Mouse (Mus musculus) right cerebral cortex, postnatal 10 days (tissue): Measurements from ENCODE around the gene Col28a1.

Source experiments
- DNase-seq, 2 experiments: peaks; one replicate each; pipeline ENCODE4 v3.0.0; 2021; ENCODE audit warnings: low spot score in 2 of 2

The Col28a1 gene

DNA sequence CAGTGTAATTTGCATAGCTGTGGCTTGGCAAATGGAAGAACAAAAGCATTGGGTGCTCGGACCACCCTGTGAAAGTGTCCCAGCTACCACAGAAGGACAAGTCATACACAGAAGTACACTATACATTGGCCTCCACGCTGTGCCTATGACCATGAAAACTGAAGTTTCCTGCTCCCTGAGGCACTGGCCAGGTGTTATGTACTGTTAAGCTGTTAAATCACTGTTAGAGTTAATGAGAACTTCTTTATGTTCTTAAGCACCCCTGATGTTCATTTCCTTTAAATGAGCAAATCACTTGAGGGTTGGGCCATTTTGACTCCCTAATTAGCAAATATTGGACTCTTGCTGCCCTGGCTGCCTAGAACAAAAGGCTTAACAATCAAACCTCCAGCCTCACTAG is 73.3 kb downstream of the Col28a1 start:
- no peak for DNase-seq

DNA sequence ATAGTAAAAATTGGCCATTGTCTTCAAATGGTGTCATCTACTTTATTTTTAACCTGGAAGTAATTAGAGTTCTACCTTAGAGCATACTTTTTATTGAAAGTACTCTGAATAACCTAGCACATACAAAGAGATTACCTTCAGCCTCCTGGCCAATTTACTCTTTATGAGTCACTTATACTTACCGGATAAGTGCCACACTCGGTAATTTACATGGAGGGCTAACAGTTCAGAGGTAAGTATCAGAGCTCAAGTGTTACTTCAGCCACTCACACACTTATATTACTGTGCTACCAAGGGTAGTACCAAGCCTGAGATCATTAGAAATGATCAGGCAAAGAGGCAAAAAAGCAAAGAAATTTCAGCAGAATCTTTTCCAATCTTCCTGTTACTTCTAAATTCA is 73.8 kb downstream of the Col28a1 start:
- DNase-seq, result no peak

DNA sequence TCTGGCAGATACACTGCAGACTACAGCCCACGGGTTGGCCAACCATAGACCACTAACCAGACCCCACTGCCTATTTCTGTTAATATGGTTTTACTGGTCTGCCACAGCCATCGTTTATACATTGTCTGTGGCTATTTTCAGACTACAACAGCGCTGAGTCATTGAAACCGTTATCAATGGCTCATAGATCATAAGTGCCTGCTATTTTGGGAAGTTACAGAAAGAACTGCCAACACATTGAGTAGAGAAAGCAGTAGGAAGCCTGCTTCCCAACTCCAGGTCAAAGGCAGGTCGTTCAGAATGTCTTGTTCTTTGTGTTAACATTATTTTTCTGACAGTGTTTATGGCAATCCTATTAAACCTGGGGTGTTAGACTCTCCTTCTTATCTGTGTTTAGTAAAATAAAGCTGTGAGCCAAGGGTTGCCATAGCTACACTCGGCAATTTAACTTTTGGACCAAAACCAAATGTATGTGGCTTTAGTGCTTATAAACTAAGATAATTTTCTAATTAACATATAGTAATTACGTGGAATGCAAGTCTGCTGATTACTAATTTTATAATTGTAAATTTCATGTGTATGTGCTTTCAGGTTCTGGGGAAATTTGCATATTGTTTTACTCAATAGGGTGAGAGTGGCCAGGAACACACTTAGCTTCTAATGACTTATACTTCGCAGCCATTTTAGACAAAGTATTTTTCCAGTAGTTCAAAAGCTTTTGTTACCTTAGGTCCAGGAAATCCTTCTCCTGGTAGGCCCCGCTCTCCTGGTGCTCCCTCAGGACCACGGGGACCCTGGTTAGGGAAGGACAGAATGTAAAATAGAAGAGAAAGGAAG is 86.3 kb downstream of the Col28a1 start:
- no peak for DNase-seq

DNA sequence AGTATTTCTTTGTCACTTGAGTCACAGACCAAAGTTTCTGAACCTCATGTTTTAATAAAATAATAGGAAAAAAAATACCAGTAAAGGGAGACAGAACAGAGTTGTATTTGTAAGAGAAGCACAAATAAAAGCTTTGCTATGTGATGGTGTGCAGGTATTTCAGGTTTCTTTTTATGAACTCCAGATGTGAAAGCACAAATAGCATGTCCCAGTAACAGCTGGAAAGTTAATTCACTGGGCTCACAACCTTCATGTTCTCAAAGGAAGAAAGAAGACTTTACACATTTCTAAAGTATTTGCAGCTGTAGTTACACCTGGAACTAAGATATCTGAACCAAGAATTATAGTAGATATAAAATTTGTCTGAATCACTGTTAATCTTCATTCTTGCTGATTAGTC is 91.2 kb downstream of the Col28a1 start:
- DNase-seq, result no peak

DNA sequence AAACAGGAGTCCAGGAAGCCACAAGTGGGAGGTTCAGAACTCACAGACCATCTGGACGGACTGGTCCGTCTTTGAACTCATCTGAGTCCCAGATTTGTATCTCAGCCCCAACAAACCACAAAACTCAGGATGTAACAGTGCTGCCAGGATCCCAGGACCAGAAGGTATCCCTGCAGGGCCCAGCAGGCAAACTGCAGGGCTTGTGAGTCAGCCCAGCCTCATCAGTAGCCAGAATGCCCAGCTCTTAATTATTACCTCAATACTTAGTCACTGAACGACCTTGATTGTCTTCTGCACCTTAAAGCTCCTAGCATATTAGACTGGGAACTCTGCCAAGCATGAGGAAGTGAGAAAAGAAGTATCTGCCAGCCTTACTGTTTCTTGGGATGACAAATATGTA is 96.6 kb downstream of the Col28a1 start:
- no peak for DNase-seq

DNA sequence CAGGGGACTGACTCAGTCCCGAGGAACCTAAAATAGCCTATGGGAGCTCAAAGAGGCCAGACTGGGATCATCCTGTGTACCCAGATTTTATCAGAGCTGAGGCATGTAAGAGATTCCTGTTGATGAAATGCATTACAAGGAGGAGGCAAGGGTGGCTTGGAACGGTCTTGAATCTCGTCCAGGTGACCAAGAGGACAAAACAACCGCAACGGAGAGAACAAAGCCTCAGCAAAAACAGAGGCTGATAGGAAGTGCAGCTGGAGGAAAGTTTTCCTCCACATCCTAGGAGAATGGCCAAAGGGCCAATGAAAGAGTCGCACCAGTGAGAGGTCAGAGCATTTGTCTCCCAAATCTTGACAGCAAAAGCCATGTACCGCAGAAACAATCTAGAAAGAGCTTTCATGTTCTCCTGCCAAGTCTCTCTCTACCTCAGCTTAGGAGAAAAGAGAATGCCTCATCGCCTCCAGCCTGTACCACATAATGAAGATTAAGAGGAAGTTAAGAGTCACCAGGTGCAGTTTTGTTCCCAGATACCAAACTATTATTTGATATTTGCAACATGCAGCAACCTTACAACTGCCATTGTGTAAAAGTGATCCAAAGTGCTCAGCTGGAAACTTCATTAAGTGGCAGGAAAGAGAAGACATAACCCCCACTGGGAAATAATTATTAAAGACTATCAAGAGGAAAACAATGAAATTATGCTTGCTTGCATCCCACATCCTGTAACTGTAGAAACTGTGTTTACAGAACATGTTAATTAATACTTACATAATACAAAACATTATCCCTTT is 98.1 kb downstream of the Col28a1 start:
- no peak for DNase-seq

DNA sequence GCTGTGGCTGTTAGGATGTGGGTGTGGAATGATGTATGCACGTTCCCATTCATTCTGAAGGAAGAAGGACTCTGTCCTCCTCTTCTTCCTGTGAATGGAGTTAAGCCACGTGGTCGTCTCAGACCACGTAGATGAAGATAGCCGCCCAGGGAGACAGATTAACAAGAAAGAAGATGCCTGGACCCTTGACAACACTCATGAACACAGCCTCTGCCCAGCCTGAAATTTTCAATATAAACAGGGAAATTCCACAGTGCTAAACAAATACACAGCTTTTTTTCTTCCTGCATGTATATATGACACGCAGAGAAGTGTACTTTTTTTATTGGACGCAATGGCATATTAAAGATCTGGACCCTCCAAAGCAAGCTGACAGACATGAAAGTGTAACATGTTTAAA is 98.9 kb downstream of the Col28a1 start:
- no peak for DNase-seq

DNA sequence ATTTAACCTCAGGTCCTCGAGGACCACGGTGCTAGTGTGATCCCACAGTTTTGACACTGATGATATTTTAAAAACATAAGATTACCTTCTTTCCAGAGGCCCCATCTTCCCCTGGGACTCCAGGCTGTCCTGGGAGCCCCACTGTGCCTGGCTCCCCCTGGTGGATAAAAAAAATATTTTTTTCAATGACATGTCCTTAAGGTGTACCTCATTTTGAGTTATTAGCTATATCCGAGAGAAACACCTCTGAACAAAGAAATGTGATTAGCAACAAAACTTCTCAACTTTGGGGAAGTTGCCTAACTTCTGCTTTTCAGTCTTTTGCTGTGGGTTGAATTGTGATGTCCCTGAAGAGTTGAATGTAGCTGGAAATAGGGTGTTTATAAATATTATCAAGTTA is 105.6 kb downstream of the Col28a1 start:
- DNase-seq, result no peak

DNA sequence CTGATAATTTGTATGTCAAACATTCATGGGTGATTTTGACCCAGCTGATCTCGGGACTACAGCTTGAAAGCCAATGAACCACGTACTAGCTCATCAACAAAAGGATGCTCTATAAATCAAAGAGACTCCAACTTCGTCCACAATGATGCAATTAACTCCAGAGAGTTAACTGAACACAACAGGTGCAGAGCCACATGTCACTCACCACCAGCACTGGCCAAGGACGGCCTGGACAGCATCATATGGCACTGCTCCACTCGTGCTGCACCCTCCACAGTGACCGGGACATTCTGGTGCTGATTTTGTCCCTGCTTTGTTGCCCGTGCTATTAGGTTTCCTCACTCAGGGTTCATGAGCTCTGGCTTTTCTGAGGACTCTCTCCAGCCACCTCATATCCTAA is 107.6 kb downstream of the Col28a1 start:
- no peak for DNase-seq

DNA sequence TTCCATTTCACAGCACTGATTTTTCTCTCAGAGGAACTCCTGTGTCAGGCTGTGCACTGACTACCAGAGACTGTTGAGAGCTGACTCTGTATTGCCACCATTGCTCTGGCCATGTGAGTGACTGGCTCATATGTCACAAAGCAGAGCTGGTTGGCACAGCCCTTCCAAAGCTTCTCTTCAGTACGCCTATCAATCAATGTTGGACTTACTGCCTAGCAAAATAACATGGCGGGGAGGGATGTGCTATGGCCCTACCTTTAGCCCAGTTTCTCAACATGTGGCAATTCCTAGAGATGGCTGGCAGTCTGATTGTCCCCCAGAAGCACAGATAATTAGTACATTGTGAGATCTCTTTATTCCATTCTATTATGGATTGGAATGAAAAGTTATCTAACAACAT is 109.2 kb downstream of the Col28a1 start:
- no peak for DNase-seq

DNA sequence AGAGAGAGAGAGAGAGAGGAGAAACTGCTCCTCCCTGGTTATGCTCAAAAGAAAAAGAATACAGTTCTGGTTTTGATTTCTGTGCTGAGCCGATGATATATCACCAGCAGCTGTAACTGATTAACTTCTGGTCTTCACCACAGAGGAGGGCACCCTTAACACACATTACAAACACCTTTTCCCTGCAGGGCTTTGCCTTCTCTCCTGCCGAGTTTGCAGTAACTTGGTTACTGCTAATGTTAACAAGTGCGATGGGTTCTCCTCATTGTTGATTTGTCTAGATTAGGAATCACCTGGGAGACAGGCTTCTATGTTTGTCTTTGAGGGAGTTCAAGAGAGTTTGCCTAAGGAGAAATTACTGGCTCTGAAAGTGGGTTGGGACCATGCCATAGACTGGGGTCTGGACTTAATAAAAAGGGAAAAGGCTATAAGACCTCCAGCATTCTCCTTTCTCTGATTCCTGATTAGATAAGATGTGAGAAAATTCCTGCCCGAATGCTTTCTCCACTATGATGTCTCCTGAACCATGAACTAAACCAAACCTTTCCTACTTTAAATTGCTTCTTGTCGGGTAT is 114.8 kb downstream of the Col28a1 start:
- no peak for DNase-seq

DNA sequence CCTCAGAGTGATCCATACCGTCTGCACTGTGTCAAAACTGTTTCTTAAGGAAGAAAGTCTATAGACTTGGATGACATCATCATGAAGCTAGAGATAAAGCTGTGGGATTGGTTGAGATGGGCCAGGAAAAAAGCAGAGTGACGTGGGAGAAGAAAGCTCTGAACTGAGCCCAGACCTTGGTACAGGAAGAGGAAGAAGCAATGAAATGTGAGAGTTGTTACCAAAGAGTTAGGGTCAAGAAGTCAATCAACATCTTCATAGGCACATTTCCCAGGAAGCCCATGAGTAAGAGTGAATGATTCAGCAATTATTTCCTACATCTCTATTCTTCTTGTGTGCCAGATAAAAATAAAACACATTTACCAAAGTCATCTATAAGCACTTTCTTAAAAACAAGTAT is 117.5 kb downstream of the Col28a1 start:
- no peak for DNase-seq

DNA sequence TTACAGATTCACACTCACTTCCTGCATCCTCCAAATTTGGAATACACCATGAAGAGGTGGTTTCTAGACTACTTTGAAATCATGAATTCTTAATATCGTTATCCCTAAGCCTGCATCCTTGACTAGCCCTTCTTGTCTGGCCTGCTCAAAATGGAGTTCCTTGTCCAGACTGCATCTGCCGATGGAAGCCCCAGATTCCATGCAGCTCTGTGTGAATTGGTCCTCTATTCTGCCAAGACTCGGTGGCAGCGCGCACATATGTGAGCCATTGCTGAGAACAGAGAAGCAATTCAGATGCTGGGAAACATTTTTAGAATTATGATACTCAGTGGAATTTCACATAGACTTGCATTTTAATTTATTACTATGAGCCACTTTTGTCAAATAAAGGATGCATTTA is 123.4 kb downstream of the Col28a1 start:
- peak; percentile 59 to 79 for DNase-seq

DNA sequence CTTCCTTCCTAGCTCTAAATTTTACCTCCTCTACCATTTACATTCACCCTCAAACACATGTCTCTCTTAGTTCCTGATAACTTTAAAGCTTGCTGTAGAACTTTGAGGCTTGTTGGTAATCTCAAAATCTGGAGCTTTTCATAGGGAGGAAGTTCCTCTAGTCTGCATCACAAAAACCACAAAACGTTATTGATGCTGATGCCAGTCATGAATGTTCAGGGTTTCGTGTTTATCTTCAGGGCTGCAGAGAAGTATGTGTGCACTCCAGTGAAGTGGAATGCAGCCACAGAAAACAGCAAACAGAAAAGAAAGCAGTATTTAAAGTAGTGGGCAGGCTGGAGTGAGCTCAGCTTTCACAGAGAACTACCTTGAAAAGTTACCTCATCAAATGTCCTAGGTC is 124.0 kb downstream of the Col28a1 start:
- DNase-seq, result no peak

DNA sequence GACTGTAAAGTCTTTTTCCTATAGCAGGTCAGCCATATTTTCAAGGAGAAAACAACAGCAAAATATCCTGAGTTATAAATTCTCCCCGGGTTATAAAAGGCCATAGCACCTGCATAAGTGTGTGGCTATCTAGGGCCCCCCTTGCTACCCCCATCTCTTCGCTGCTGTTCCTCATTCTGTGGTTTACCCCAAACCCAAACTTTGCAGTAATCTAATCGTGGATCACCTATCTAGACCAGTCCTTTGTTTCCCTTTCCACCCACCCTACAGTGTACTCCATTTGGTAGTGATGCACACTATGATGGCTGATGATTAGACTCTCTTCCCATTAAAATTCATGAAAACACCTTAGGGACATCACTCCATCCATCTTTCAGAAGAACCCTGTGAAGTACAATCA is 125.3 kb downstream of the Col28a1 start:
- no peak for DNase-seq

DNA sequence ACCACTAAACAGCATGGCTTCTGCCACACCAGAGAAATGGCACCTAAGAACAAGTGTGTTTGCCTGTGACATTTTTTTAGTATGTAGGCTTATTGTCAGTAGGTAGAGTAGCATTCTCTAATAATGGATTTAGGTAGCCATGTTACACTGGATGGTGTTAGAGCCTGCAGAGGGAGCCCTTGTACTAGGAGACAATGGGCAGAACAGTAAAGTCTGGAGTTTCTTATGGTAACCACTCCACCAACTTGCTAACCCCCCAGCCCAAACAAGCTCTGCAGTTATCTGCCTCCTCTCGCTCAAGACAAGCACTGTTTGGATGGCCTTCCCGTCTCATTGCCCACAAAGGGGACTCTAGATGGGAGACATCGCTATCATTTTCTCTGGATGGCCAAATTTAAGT is 126.2 kb downstream of the Col28a1 start:
- DNase-seq, result peak in 1 of 2 experiments; percentile 37

DNA sequence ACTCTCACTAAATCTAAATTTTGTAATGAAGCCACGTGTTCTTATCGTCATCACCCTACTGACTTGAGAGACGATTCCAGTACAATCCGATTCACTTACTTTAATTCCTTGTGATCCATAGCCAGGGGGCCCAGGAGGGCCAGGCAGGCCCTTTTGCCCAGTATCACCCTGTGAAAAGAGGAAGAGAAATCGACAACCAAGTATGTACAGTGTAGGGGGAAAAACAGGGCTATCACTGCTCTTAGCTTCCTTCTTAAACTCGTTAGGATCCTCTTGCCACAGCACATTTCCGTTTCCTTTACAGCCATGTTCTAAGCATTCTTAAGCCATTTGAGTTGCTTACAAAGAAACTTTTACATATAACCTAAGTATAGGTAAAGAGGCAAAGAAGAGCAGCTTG is 133.2 kb downstream of the Col28a1 start:
- DNase-seq, result no peak

DNA sequence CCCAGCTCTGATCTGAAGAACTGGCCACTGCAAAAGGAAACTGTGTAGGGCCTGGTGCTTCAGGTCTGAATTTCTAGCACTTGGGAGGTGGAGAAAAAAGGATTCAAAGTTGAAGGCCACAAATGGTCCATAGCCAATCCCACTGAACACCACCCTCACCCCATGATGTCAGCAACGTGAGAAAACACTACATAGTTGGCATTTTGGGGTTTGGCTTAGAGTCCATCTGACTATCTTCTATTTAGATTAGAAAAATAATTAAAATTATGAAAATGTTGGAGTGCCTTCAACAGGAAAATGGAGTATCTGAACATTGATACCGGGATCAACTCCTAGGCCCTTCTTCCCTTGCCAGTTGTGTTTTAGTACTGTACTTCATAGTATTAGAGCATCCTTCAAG is 144.2 kb downstream of the Col28a1 start:
- no peak for DNase-seq

DNA sequence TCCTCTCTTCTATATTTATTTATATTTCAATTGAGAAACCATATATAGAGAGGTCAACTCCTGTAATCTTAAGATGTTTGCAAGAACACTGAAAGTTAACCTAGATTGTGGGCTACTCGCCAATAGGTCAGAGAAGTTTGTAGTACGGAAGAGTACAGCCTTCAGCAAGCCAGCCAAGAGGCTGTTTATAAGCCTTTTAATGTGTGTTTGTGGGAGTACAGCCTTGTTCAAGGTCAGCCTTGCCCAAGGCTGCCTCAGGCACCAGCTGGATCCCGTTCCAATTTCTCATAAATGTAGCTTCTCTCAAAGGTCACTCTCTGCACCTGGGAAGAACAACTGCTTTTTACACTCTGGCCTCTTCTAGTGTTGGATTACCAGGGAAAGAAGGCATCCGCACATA is 146.0 kb downstream of the Col28a1 start:
- no peak for DNase-seq

DNA sequence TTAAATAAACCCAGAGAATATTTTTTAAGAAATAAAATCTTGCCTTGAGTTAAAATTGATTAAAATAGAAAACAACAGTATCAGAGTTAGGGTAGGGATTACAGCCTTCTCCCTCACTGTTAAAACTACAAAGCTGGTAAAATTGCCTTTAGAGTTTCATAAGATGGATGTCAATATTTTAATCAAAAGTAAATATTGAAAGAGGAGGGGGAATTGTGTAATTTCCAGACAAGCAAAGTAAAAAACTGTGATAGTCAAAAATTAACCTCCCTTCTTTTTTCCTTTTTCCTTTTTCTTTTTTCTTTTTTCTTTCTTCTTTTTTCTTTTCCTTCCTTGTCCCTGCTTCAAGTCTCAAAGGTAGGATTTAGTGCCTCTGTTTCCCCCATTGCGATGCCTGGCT is 146.6 kb downstream of the Col28a1 start:
- no peak for DNase-seq

DNA sequence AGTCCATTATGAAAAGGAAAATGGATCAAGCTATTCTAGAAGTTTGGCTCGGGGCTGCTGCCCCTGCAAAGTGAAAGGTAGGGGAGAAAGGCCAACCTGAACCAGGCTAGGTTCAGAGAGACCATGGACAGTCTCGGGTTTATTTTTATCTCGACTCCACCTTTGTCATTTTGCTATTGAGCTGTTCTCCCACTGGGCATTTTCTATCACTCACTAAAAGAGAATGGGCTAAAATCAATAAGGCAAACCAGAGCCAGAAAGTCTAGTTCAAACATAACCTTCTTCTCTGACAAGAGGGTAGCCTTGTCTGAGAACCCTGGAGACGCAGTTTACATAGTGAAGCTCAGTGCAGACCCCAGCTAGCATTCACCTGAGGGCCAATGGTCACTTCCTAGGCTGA is 163.7 kb downstream of the Col28a1 start:
- DNase-seq, result no peak

DNA sequence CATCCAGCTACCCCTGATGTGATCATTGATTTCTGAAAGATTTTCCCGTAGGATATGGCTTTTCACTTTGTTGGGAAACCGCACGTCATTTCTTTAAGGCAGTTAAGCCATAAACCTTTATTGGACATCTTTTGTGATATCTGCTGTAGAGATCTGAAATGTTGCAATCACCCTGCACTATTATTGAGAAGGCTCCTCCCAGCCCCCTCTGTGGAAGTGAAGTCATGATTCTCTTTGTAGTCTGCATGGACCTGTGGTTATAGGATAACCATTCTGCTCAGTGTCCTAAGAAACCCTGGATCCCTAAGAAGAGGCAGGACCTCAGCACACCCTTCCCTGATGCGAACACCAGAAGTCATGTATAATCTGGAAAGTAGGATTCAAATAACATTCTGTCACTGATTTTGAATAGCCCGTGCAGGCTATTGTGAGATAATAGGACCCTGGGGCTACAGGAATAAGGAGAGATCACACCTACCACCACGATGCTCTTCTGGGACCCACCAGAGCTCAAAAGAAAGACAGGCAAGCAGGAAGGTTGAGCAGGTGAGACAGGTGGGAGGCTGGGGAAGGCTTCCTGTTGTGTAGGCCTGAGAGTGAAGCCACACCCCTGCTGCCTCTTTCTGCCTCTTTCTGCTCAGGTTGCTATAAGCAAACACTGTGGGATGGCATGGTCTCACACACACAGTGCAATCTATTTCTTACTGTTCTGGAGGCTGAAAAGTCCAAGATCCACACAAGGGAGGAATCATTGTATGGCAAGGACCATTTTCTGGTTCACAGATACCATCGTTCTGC is 166.9 kb downstream of the Col28a1 start:
- no peak for DNase-seq
